Mouse (Mus musculus) erythroblast, adult 5-6 weeks (primary cell): ENCODE data around the gene Ostn. TPM values are rescaled to one million over a fixed set of nuclear protein-coding genes. Genes with fewer than 3 reads are reported as not detected.
"Not testable (repeated sequence)": the region's sequence is repeated elsewhere in the genome, so short reads cannot be mapped to it uniquely, and the experiment has no call there.

ENCODE experiments used
- ATAC-seq: replicated peaks from 2 replicates; pipeline ENCODE4 v1.8.0; 2016; ENCODE audit warnings: moderate number of reproducible peaks, mild to moderate bottlenecking, moderate TSS enrichment, inconsistent platforms; ENCODE audit not compliant: poor library complexity, low FRiP score, severe bottlenecking
- total RNA-seq, 2 experiments: library from RNA; stranded (forward) in 1 of 2; stranded (reverse) in 1 of 2; fragments of 150-400 nt in 1 of 2; fragments of 200-764, 138-1000 nt in 1 of 2; gene quantifications; 2 replicates each; pipeline versions ENCODE4 v1.2.3 to v1.2.4; 2015 to 2017; ENCODE audit warnings: low replicate concordance in 2 of 2

Gene Ostn
- total RNA-seq (2015; ENCODE audit: low replicate concordance) = not detected in 2 replicates
- not detected in 2 replicates for total RNA-seq (2017; ENCODE audit: low replicate concordance)

GRCm38 (mm10) chr16:27307189-27307588 is at the start of gene Ostn:
TSS of gene Ostn (plus strand) at chr16:27307489.
- ATAC-seq = not testable (repeated sequence)

DNA sequence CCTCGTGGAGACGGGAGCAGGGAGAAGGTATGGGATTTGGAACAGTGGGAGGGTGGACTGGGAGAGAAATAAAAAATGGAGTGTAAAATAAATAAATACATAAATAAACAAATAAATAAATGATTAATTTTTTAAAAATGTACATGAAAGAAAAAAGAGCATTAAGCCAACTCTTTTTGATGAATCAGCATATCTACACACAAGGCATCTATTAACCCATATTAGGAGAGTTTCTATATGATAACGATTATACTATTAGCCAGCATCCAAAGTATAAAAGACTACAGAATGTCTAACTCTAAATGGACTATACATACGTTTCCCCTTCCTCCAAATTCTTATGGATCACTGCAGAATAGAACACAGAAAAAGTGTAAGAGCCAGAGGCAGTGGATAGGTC is 38.5 kb upstream of the Ostn start:
- no peak for ATAC-seq

GRCm38 (mm10) chr16:27287410-27287809 is 19.9 kb upstream of the Ostn start:
- no peak for ATAC-seq

DNA sequence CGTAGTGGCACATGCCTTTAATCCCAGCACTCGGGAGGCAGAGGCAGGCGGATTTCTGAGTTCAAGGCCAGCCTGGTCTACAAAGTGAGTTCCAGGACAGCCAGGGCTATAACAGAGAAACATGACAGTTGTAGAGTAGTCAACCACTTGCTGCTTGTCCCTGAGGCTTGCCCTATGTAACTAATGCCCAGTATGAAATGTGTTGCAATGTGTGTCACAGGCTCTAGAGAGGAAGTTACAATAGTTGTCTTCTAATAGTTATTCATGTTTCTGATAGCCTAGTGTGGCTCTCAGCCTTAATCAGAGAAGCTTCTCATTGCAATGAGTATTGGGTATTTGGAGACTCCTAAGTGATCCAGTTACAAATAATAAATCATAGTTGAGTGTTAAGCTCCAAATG is 10.8 kb upstream of the Ostn start:
- ATAC-seq = no peak

- no peak for ATAC-seq
Observed at GRCm38 (mm10) chr16:27296929-27297328, 10.4 kb upstream of the Ostn start.

GRCm38 (mm10) chr16:27319099-27319498 is 11.8 kb downstream of the Ostn start:
- no peak for ATAC-seq

DNA sequence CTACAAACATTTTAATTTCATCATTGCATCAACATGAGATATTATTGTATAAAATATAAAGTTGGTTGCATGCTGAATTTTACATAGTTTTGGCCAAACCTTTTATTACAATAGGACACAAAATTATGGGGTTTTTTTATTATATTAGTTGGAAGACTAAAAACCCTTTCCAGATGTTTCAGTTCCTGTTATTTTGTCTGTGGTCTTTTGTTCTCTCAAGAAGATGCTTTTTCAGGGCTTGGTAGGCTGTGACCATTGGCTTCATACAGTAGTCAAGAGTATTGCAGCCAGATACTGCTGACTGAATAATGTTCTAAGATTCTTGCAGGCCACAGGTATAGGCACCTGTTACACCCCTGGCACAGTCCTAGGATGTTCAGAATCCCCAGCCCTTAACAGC is 14.8 kb downstream of the Ostn start:
- ATAC-seq = no peak

GRCm38 (mm10) chr16:27326463-27326862 is 19.2 kb downstream of the Ostn start:
- ATAC-seq = no peak

DNA sequence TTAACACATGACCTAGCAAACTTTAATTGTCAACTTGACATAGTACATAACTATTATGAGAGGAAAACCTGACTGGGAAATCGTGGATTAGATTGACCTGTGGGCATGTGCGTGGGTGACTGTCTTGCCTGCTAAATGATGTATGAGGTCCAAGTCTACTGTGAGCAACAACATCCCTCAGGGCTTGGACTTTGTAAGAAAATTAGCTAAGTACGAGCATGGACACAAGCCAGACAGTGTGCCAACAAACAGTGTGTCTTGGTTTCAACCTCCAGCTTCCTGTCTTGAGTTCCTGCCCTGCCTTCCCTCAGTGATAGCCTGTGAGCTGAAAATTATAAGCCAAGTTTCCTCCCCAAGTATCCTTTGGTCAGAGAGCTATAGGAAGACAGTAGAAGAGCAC is 40.2 kb downstream of the Ostn start:
- no peak for ATAC-seq

GRCm38 (mm10) chr16:27348359-27348758 is 41.1 kb downstream of the Ostn start:
- no peak for ATAC-seq

DNA sequence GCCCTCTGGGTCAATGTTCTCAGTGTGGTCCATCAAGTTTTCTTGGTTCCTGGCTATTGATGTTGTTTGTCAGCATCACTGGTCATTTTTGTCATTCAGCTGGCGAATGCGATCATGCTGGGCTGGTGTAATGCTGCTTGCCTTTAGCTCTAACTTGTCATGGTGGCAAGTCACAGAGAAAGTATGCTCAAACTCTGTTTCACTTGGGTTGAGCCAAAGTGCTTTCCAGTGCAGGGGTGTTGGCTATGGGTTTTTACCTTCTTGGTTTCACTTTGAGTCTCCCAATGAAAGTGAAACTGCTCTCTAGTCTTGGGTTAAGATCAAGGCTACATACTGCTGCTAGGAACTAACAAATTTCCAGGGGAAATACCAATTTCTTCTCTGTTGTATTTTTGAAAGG is 41.9 kb downstream of the Ostn start:
- ATAC-seq = no peak

- no peak for ATAC-seq
Observed at GRCm38 (mm10) chr16:27349878-27350532, 42.7 kb downstream of the Ostn start.

DNA sequence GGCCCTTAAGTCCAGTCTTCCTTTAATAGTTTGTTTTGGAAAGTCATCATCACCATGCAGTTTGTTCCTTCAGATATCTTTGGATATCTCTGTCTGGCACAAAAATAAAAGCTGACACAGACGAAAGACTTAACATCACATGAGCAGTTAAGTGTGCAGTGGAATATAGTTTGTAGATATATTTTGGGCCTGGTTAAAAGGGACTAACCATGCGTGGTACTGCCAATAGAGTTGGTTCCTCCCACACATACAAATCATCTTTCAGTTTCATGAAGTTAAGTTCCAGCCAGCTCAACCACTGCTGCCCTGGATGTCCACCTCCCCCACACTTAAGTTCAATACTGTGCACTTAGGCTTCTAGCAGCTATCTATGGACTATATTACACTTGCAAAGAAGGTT is 47.2 kb downstream of the Ostn start:
- ATAC-seq = no peak

- ATAC-seq = no peak
Observed at GRCm38 (mm10) chr16:27360059-27360458, 52.8 kb downstream of the Ostn start.

- no peak for ATAC-seq
Observed at GRCm38 (mm10) chr16:27370191-27370590, 62.9 kb downstream of the Ostn start, which contains the start of gene Uts2b. TSS of gene Uts2b (minus strand) at chr16:27370239.

DNA sequence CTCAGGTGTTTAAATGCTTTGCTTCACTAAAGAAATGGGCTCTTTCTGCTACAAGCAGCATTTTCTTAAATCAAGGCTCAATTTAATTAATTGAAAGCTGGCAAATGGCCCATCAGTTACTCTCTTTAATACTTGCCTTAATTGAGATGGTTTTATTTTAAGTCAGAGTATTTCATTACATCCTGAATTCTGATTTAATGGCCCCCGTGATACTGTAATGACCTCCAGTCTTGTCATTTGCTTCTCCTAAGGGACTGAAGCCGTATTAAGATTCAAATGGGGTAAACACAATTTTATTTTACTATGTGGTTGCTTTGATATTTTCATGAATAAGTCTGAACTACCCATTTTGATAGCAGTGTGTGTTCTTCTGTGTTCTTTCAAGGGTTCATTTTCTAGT is 63.4 kb downstream of the Ostn start:
- ATAC-seq = no peak

- no peak for ATAC-seq
Observed at GRCm38 (mm10) chr16:27374139-27374538, 66.8 kb downstream of the Ostn start.

GRCm38 (mm10) chr16:27375318-27375717 is 68.0 kb downstream of the Ostn start:
- ATAC-seq = no peak

DNA sequence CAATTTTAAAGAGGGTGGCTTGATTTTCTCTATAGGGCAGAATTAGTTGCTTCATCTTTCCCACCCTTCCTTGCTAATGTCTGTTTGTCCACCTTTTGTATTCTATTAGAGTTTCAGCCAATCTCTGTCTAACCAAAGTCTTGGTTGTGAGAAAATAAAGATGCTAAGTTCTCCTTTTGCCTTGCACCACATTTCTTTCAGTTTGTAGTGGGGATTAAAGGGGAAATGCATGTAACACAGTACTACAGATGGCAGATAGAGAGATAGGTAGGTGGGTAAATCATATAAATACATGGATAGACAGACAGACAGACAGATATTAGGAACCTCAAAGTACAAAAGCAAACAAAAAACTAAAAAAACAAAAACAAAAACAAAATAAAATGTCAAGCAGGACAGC is 69.3 kb downstream of the Ostn start:
- ATAC-seq = no peak

DNA sequence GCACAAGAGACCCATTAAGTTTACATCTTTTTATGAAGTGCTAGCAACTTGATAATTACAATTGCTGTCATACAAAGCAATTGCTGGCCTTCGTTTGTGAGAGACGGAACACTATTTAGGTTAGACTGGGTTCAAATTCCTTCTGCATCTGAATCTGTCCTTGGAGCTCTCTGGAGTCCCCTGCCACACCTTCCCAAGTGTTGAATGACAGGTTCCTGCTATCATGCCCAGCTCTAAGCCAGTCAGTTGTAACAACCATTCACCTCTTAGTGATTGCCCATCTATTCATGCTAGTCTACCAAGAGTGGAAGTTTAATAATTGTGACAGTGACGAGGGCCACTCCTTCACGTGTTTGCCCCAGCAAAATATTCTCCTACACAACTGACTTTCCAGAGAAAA is 74.9 kb downstream of the Ostn start:
- no peak for ATAC-seq

DNA sequence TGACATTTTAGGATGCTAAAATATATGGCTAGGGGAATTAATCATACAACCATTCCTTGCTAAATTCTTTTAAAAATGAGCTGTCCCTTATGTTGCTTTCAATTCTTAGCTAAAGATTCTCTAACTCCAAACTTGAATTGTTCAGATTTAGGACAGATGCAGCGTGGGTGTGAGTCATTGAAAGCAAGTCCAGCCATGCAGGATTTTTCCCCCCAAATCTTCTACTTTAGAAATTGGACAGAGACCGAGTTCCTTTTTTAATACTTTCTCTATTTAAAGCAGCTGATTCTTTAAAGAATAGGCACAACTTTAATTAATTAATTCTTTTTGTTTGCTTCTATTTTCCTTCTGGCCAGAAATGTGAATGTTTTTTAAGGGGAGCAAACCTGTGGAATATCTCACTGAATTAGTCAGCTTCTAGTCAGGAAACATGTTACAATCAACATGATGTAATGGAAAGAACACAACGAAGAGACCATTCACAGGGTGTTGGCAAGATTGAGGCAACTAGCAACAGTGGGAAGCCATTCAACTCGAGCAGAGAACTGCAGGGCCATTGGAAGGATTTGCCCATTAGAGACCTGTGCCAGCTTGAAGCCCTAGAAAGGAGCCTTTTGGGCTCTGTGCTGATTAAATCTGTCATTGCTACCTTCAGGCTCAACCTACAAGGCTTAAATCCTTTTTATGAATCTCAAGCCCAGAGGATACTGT is 77.8 kb downstream of the Ostn start:
- ATAC-seq = no peak
